Mouse (Mus musculus) natural killer cell, adult 2 months (primary cell): ENCODE results near the gene Smc2.
A peak's percentile ranks its signal among the peaks of the same experiment; 100 is the strongest.
"Not testable (repeated sequence)": the region's sequence is repeated elsewhere in the genome, so short reads cannot be mapped to it uniquely, and the experiment has no call there.

Source experiments
- DNase-seq, 2 experiments: peaks; one replicate each; pipeline ENCODE4 v3.0.0; 2022; ENCODE audit warnings: low spot score in 2 of 2

The Smc2 gene

DNA sequence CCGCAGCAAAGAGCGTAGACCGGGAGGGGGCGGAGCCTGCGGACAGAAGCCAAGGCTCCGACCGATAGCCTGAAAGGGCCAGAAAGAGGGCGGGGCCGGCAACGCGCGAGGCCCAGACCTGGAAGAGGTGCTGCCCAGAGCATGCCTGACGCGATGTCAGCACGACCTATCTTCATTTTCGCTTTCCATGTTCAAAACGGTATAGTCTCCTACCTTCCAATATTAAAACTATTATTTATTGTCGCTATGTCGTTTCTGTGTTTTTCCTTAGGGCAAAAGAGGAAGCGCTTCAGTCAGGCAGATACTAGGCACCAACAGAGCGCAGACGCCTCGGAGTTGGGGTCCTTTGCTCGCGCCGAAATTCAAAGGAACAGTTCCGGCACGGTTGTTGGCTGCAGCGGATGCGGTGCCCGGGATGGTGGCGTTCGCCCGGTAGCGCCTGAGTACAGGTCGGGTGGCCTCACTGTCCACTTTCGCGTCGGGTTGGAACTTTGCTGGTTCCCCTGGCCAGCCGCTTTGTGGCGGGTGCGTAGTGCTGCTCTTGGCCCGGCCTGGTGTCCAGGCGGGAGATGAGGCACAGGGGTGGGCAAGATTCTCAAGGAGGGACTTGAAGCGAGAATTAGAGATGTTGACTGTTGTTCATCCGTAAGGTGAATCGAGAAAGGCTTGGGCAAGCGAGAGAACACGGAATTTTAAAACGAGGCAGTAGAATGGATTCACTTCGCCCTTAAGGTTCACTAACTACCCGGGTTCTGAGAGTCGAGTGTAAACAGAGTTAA, at the start of gene Smc2:
TSS of gene Smc2 (plus strand) at position 358 of the 779 bp plus-strand sequence.
- peak; percentile 88 to 92 for DNase-seq

DNA sequence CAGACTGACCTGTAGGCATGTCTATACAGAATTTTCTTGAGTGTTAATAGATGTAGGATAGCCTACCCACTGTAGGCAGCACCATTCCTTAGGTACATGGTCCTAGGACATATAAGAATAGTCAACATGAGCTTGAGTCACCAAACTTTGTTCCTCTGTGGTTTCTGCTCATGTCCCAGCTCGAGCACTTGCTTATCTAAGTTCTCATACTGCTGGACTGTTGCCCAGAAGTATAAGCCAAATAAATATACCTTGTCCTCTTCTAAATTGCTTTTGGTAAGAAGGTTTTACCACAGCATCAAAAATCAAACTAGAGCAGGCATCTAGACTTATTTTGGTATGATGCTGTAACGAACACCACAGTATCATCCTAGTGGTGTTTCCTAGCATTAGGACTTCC, 27.5 kb upstream of the Smc2 start:
- DNase-seq, result no peak

DNA sequence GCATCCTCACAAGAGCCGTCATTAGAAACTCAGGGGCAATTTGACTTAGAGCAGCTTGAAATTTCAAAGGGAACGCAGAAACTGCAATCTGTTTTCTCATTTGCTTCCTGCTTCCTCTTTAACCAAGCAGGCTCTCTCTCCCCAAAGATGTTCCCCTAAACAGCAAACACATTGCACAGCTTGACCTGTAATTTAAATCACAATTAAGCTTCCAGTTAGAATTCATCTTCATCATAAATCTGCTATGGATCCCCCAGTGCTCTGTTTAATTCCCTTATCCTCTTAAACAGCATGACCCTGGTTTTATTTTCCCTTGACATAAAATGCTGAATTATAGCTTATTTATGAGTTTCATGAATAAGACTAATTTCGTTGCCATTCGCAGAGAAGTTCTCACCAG, 15.4 kb upstream of the Smc2 start:
- DNase-seq, result no peak

DNA sequence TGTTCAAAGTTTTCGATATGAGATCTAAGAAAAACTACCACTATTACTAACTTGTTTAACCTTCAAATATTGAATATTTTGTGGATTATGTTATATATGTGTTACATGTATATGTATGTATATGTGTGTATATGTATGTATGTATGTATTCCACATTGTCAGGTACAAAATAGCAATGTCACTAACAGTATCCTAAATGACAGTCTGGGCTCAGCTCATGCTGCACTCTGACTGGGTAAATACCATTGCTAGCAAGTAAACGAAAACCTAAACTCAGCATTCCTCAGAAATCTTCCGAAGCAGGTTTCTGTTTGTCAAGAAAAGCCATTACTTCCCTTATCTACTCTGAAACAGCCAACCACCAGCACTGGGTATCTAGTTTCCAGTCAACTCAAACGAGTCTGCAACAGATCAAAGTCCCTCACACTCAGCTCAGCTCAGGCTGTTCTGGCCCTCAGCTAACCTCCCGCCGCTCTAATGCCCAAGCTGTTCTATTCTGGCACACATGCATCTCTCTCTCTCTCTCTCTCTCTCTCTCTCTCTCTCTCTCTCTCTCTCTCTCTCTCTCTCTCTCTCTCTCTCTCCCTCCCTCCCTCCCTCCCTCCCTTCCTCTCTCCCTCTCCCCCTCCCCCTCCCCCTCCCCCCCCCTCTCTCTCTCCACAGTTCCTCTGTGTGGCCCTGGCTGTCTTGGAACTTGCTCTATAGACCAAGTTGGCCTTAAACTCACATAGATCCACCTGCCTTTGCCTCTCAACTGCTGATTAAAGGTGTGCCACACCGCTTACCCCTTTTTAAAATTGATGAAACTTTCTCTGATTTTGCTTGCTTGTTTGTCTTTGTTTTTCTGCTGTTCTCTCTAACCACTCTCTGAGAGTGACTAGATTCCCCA, 9.5 kb upstream of the Smc2 start:
- no peak for DNase-seq

DNA sequence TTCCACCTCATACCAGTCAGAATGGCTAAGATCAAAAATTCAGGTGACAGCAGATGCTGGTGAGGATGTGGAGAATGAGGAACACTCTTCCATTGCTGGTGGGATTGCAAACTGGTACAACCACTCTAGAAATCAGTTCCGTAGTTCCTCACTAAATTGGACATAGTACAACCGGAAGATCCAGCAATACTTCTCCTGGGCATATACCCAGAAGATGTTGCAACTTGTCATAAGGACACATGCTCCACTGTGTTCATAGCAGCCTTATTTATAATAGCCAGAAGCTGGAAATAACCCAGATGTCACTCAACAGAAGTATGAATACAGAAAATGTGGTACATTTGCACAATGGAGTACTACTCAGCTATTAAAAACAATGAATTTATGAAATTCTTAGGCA, 3.5 kb upstream of the Smc2 start:
- not testable (repeated sequence) for DNase-seq

DNA sequence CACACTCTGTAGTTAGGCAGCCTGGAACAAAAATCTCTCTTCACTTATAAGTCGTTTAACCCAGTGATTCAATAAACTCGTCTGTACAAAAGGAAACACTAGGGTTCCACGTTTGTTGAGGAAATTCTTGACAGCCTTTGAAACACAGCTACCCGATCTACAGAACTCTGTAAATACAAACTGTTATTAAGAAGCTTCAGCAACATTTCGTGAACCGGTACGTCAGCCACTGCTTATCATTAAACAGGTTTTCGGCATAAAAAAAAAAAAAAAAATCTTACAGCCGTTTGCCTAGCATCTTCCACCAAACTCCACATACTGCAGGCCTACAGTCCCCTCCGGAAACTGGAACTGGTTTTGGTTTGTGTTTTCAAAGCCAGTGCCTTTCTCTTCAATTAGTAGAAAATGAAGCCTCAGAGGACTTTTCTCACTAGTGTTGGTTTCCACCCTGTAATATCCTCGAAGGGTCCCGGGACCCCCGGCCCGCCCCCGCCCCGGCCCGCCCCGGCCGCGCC, 615 bp upstream of the Smc2 start:
- no peak for DNase-seq

DNA sequence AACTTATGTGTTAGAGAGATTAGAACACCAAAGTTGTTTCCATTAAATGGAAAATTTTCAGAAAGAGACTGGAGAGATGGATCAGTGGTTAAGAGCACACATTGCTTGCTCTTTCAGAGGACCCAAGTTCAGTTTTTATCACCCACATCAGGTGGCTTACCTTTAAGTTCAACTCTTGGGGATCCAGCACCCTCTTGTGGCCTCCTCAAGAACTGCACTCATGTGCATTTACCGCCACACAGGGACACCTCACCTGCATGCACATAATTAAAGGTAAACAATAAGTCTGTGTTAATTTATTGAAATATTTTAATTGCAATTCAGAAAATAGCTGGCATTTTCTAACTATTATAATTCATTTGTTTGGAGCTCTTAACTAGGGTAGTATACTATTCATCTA, 20.7 kb downstream of the Smc2 start:
- no peak for DNase-seq

DNA sequence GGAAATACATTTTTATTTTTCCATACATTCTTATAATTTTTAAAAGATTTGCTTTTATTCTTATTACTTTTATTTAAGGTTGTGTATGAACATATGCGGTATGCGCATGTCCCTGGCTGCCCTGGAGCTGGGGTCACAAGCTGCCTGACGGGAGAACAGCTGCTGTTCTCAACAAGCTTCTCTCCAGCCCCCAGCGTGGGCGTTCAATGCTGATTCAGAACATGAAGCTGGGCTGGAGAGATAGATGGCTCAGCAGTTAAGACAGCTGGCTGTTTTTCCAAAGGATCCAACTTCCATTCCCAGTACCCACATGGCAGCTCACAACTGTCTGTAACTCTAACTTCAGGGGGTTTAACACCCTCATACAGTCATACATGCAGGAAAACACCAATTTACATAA, 22.3 kb downstream of the Smc2 start:
- no peak for DNase-seq

DNA sequence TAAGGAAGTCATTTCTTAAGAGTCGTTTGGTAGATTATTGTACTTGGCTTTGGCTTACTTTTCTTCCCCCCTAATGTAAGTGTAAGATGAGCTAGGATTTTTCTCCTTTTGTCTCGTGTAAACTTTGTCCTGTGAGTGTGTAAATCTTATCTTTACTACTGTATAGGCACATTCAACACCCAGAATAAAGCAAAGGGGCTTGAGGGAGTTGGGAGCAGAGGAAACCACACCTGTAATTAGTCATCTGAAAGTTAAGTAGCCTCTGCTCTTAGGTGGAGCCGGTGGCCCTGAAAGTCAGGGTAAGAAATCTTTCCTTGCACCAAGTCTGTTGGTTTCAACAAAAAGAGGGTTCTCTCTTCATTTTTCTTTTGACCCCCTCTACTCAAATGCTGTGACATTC, 34.4 kb downstream of the Smc2 start:
- DNase-seq, result no peak

DNA sequence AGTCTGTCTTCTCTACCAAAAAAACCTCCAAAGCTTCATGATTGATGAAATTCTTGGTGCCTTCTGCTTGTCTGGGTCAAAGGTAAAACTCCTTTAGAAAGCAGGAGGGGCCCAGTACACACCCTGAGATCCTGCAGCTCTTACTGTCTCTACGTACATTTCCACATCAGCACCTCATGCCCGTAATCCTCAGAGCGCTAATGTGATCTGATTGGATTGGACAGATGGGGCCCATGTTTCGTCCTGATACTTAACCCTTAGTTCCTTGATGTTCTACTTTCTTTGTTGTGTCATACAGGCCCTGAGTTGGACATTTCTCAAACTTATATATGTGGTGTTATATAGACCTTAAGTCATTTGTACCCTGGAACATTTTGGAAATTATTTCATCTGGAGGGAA, 48.4 kb downstream of the Smc2 start:
- DNase-seq, result no peak

DNA sequence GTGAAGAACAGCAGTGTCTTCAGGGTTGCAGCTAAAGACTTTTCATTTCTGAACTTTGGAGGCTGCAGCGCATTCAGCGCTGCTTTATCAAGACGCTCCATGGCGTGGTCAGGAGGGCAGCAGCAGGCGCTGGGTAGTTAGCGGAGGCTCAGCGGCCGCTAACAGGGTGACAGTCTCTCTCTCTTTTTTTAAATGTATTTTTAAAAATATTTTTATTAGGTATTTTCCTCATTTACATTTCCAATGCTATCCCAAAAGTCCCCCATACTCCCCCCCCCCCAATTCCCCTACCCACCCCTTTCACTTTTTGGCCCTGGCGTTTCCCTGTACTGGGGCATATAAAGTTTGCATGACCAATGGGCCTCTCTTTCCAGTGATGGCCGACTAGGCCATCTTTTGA, 58.1 kb downstream of the Smc2 start, which contains the start of gene Vma21-ps:
TSS of gene Vma21-ps (minus strand) at position 101 of the 400 bp plus-strand sequence.
- not testable (repeated sequence) for DNase-seq

DNA sequence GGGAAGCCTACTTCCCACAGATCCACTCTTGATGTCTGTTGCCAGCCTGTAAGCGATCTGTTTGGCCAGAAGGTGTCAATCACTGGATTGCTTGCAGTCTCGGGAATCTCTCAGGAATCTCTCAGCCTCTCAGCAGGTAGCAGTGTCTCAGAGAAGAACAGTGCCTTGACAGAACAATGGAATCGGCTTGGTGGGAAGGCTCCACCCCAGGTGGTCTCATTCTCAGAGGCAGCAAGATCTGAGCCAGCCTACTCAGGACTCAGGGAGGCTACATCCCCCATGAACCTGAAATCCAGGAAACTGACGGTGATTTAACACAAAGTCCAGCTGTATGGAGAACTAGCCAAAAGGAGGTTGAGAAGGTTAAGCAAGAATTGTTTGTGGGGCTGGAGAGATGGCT, 78.5 kb downstream of the Smc2 start:
- DNase-seq, result no peak

DNA sequence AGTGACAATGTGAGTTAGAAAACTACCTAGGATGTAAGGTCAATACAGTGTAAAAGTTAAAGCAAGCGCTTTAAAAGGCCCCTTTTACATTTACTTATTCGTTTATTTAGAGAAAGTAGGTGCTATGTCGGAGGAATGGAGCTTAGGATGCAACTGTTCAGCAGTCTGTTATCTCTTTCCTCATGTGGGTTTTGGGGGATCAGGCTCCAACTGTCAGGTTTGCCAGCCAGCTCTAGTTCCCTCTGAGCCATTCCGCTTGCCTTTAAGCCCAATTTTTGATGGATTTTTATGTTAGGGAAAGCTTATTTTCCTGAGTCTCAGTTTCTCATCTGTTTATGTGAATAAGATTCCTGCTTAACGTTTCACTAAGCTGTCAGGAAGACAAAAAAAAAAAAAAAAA, 80.3 kb downstream of the Smc2 start:
- no peak for DNase-seq

DNA sequence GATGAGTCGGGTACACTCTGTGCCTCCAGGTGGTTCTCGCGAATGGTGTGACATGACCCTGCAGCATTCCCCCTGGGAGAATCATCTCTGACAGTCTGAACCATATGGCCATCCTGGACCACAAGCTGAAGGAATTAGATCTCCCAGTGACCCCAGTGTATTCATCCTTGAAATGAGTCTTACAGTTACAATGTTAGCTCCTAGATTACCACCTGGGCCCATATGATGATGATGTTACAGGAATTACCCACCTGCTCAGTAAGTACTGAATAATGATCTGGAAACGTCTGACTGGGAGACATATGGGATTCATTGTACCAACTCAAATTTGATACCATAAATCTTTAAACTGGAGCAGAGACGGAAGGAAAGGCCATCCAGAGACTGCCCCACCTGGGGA, 87.4 kb downstream of the Smc2 start:
- no peak for DNase-seq

DNA sequence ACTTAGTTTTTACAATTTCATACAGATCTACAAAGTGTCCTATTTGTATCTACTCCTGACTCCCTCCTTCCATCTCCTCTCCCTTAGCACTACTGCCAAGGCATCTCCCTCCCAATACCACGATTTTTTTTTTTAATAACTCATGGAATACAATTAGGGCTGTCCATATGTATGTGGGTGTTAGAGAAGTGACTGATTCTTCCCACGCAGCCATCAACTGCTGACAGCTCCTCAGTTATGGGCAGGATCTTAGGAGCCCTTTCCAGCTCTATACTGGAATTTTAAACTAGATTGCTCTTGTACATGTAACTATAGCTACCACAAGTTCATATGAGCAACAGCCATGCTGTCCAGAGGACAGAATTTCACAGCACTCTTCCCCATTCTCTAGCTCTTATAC, 91.6 kb downstream of the Smc2 start:
- DNase-seq, result no peak
